ENCODE assay signal across 8 mouse cellular contexts in genomic region chr10:115312194-115312593, GRCm38 (mm10). TPM values are rescaled to one million over a fixed set of nuclear protein-coding genes. Genes with fewer than 3 reads are reported as not detected.
DNase-seq lines count a peak whose midpoint lies in the region; ATAC-seq and TF ChIP-seq lines count a peak whose summit lies in the region.

No protein-coding gene starts in this region.

- no peaks in the 10 kb centered on the region for H3K27me3 ChIP-seq in heart, embryonic 14.5 days (ENCODE audit: control insufficient read depth, insufficient read depth, low read length)
- no peaks in the 10 kb centered on the region for H3K27me3 ChIP-seq in heart, embryonic 11.5 days (ENCODE audit: control insufficient read depth, insufficient read depth, low read length)
- no peaks in the 10 kb centered on the region for H3K27me3 ChIP-seq in liver, embryonic 13.5 days
- no peaks in the 10 kb centered on the region for H3K27me3 ChIP-seq in liver, embryonic 12.5 days (replicated peaks)
- H3K27me3 ChIP-seq in G1E (ENCODE audit: insufficient read depth, low read length) = no peaks in the 10 kb centered on the region
- H3K27me3 ChIP-seq in intestine, postnatal 0 days (replicated peaks; ENCODE audit: control insufficient read depth, insufficient read depth, low read length) = no peaks in the 10 kb centered on the region
- no peaks in the 10 kb centered on the region for H3K27me3 ChIP-seq in stomach, postnatal 0 days (ENCODE audit: control insufficient read depth, insufficient read depth, low read length)

- no peak for TF ChIP-seq EP300 in stomach, postnatal 0 days (optimal IDR thresholded peaks at IDR 0.05)

- H3K9ac ChIP-seq in heart, embryonic 14.5 days (ENCODE audit: low read length) = peak overlapping the region; percentile 99
- H3K9ac ChIP-seq in heart, embryonic 11.5 days (ENCODE audit: low read depth, low read length) = no peak overlapping the region
- H3K9ac ChIP-seq in liver, embryonic 13.5 days = no peak overlapping the region
- no peak overlapping the region for H3K9ac ChIP-seq in liver, embryonic 12.5 days
- no peak overlapping the region for H3K9ac ChIP-seq in intestine, postnatal 0 days (ENCODE audit: low read depth, low read length)
- H3K9ac ChIP-seq in stomach, postnatal 0 days (ENCODE audit: low read length) = no peak overlapping the region

- intact Hi-C loops in left cerebral cortex, postnatal 25 days (cut with DNase I) = no loop called here

- DNase-seq in liver, embryonic 13.5 days = no peak
- DNase-seq in G1E (ENCODE audit: low spot score) = peak; percentile 41
- DNase-seq in left cerebral cortex, postnatal 25 days (ENCODE audit: low spot score in 2 of 2) = no peak
- no peak for DNase-seq in stomach, postnatal 0 days (ENCODE audit: low spot score)

- H3K4me1 ChIP-seq in heart, embryonic 14.5 days (ENCODE audit: control insufficient read depth in 2 of 2, insufficient read depth in 2 of 2, low read length in 2 of 2) = peaks cover 26 to 59% of the 10 kb centered on the region in 2 experiments
- peaks cover 32% of the 10 kb centered on the region for H3K4me1 ChIP-seq in heart, embryonic 11.5 days (ENCODE audit: control insufficient read depth, insufficient read depth, low read length)
- peaks cover 49% of the 10 kb centered on the region for H3K4me1 ChIP-seq in liver, embryonic 13.5 days (replicated peaks)
- H3K4me1 ChIP-seq in liver, embryonic 12.5 days = peaks cover 52% of the 10 kb centered on the region
- H3K4me1 ChIP-seq in G1E (ENCODE audit: insufficient read depth, low read depth, low read length) = peaks cover 53% of the 10 kb centered on the region
- H3K4me1 ChIP-seq in intestine, postnatal 0 days (replicated peaks; ENCODE audit: control insufficient read depth, insufficient read depth, low read length) = 0 out of 2 replicates have a peak, but pooled peaks cover 12% of the 10 kb centered on the region
- H3K4me1 ChIP-seq in stomach, postnatal 0 days (replicated peaks; ENCODE audit: control insufficient read depth, insufficient read depth) = 0 out of 2 replicates have a peak, but pooled peaks cover 3% of the 10 kb centered on the region

- no peaks in the 10 kb centered on the region for H3K9me3 ChIP-seq in heart, embryonic 14.5 days (ENCODE audit: control insufficient read depth, low read length)
- no peaks in the 10 kb centered on the region for H3K9me3 ChIP-seq in heart, embryonic 11.5 days (replicated peaks; ENCODE audit: control insufficient read depth, low read length)
- no peaks in the 10 kb centered on the region for H3K9me3 ChIP-seq in liver, embryonic 13.5 days (replicated peaks)
- H3K9me3 ChIP-seq in liver, embryonic 12.5 days (replicated peaks) = no peaks in the 10 kb centered on the region
- H3K9me3 ChIP-seq in G1E (replicated peaks) = no peaks in the 10 kb centered on the region
- H3K9me3 ChIP-seq in intestine, postnatal 0 days (ENCODE audit: control insufficient read depth) = no peaks in the 10 kb centered on the region
- H3K9me3 ChIP-seq in stomach, postnatal 0 days (ENCODE audit: control insufficient read depth, low read length) = no peaks in the 10 kb centered on the region

- ATAC-seq in heart, embryonic 14.5 days (ENCODE audit: insufficient number of reproducible peaks, insufficient read depth, low FRiP score, low read depth) = no peak
- ATAC-seq in heart, embryonic 11.5 days (replicated peaks; ENCODE audit: insufficient number of reproducible peaks, low FRiP score, low TSS enrichment) = no peak
- ATAC-seq in liver, embryonic 13.5 days (ENCODE audit: low read depth) = no peak
- no peak for ATAC-seq in liver, embryonic 12.5 days
- ATAC-seq in G1E (ENCODE audit: extremely low read depth, insufficient number of reproducible peaks, low FRiP score, poor library complexity, severe bottlenecking) = no peak
- ATAC-seq in intestine, postnatal 0 days = no peak
- no peak for ATAC-seq in stomach, postnatal 0 days (ENCODE audit: low FRiP score, low TSS enrichment)

- H3K4me3 ChIP-seq in heart, embryonic 14.5 days (ENCODE audit: control insufficient read depth in 1 of 2, insufficient read depth in 1 of 2, low read depth in 1 of 2, low read length in 2 of 2) = peak overlapping the region in 1 of 2 experiments; percentile 9; a peak in 1 of 4 replicates
- no peak overlapping the region for H3K4me3 ChIP-seq in heart, embryonic 11.5 days (ENCODE audit: low read depth, low read length)
- no peak overlapping the region for H3K4me3 ChIP-seq in liver, embryonic 13.5 days (replicated peaks)
- no peak overlapping the region for H3K4me3 ChIP-seq in liver, embryonic 12.5 days
- no peak overlapping the region for H3K4me3 ChIP-seq in G1E (ENCODE audit: low read depth, low read length)
- no peak overlapping the region for H3K4me3 ChIP-seq in intestine, postnatal 0 days (ENCODE audit: low read depth, low read length)
- H3K4me3 ChIP-seq in stomach, postnatal 0 days (ENCODE audit: low read depth, low read length) = no peak overlapping the region

- TF ChIP-seq CTCF in G1E (IDR thresholded peaks at IDR 0.05; ENCODE audit: low read depth, low read length) = no peak
- TF ChIP-seq CTCF in intestine, postnatal 0 days (IDR thresholded peaks at IDR 0.05; ENCODE audit: low read depth) = no peak
- TF ChIP-seq CTCF in stomach, postnatal 0 days (IDR thresholded peaks at IDR 0.05; ENCODE audit: low read depth) = no peak

- H3K4me2 ChIP-seq in heart, embryonic 14.5 days (ENCODE audit: low read length) = peak overlapping the region; percentile 88
- no peak overlapping the region for H3K4me2 ChIP-seq in heart, embryonic 11.5 days
- peak overlapping the region; percentile 15 for H3K4me2 ChIP-seq in liver, embryonic 13.5 days
- H3K4me2 ChIP-seq in liver, embryonic 12.5 days = no peak overlapping the region
- 0 out of 2 replicates have a peak overlapping the region, but pooled peaks have one; percentile 9 for H3K4me2 ChIP-seq in intestine, postnatal 0 days (replicated peaks; ENCODE audit: low read depth)
- H3K4me2 ChIP-seq in stomach, postnatal 0 days (replicated peaks; ENCODE audit: low read depth) = no peak overlapping the region

- H3K36me3 ChIP-seq in heart, embryonic 14.5 days (ENCODE audit: control insufficient read depth, insufficient read depth, low read length) = no peaks in the 10 kb centered on the region
- no peaks in the 10 kb centered on the region for H3K36me3 ChIP-seq in heart, embryonic 11.5 days (ENCODE audit: control insufficient read depth, insufficient read depth, low read length)
- H3K36me3 ChIP-seq in liver, embryonic 13.5 days = 0 out of 2 replicates have a peak, but pooled peaks cover 9% of the 10 kb centered on the region
- H3K36me3 ChIP-seq in liver, embryonic 12.5 days = no peaks in the 10 kb centered on the region
- H3K36me3 ChIP-seq in G1E (replicated peaks) = peaks cover 59% of the 10 kb centered on the region
- no peaks in the 10 kb centered on the region for H3K36me3 ChIP-seq in intestine, postnatal 0 days (ENCODE audit: control insufficient read depth, insufficient read depth)
- no peaks in the 10 kb centered on the region for H3K36me3 ChIP-seq in stomach, postnatal 0 days (ENCODE audit: control insufficient read depth, insufficient read depth, low read length)

- 78% methylated on average over 5 of the region's 5 CpGs for WGBS in heart, embryonic 14.5 days
- 83% methylated on average over 5 of the region's 5 CpGs for WGBS in heart, embryonic 11.5 days (ENCODE audit: insufficient replicate concordance)
- WGBS in liver, embryonic 13.5 days (ENCODE audit: insufficient replicate concordance) = 42% methylated on average over 5 of the region's 5 CpGs
- WGBS in liver, embryonic 12.5 days (ENCODE audit: insufficient replicate concordance) = 56% methylated on average over 5 of the region's 5 CpGs
- 81% methylated on average over 5 of the region's 5 CpGs for WGBS in intestine, postnatal 0 days
- 81% methylated on average over 5 of the region's 5 CpGs for WGBS in stomach, postnatal 0 days

- peak overlapping the region; percentile 42 to 65; a peak in 3 of 4 replicates for H3K27ac ChIP-seq in heart, embryonic 14.5 days (replicated peaks in 1 of 2; ENCODE audit: control insufficient read depth in 1 of 2, insufficient read depth in 1 of 2, low read depth in 2 of 2, low read length in 2 of 2)
- no peak overlapping the region for H3K27ac ChIP-seq in heart, embryonic 11.5 days (ENCODE audit: low read depth, low read length)
- no peak overlapping the region; the same call in 1 of the 2 replicates for H3K27ac ChIP-seq in liver, embryonic 13.5 days
- H3K27ac ChIP-seq in liver, embryonic 12.5 days = no peak overlapping the region
- H3K27ac ChIP-seq in intestine, postnatal 0 days (ENCODE audit: low read depth, low read length) = no peak overlapping the region
- no peak overlapping the region for H3K27ac ChIP-seq in stomach, postnatal 0 days (replicated peaks)

RNA-seq across cellular contexts. Expression of gene Rab21, which starts 3.2 kb away (rescaled TPM):
- 18.6 and 22.0 TPM in 2 replicates for polyA plus RNA-seq in heart, embryonic 14.5 days (2014; fragmentation: Nextera tagmentation; extraction: Ambion mirVana)
- polyA plus RNA-seq in heart, embryonic 11.5 days (2014; fragmentation: Nextera tagmentation; extraction: Ambion mirVana) = 10.1 and 10.3 TPM in 2 replicates
- polyA plus RNA-seq in liver, embryonic 13.5 days (2015; fragmentation: Nextera tagmentation; extraction: Ambion mirVana) = 2.4 and 2.7 TPM in 2 replicates
- 4.8 and 6.1 TPM in 2 replicates for polyA plus RNA-seq in liver, embryonic 12.5 days (2016; fragmentation: Nextera tagmentation; extraction: Ambion mirVana)
- total RNA-seq in G1E (2014; fragmentation: Nextera tagmentation) (71.5 and 96.7 TPM in 2 replicates), G1E (2017) (36.7 and 43.1 TPM in 2 replicates)
- 23.5 and 36.5 TPM in 2 replicates for polyA plus RNA-seq in G1E (2012)
- polyA plus RNA-seq in intestine, postnatal 0 days (2015; fragmentation: Nextera tagmentation; extraction: Ambion mirVana) = 14.7 and 15.9 TPM in 2 replicates
- total RNA-seq in left cerebral cortex, postnatal 25 days (2021) = 10 to 100 TPM; 52.5 to 53.3 TPM
- polyA plus RNA-seq in stomach, postnatal 0 days (2015; fragmentation: Nextera tagmentation; extraction: Ambion mirVana) = 8.0 and 17.0 TPM in 2 replicates

RNA-seq across cellular contexts. Expression of gene Tmem19, which starts 50.1 kb away (rescaled TPM):
- 24.3 and 30.1 TPM in 2 replicates for polyA plus RNA-seq in heart, embryonic 14.5 days (2014; fragmentation: Nextera tagmentation; extraction: Ambion mirVana)
- polyA plus RNA-seq in heart, embryonic 11.5 days (2014; fragmentation: Nextera tagmentation; extraction: Ambion mirVana) = 21.3 and 22.3 TPM in 2 replicates
- polyA plus RNA-seq in liver, embryonic 13.5 days (2015; fragmentation: Nextera tagmentation; extraction: Ambion mirVana) = 10.2 and 13.4 TPM in 2 replicates
- 15.0 and 16.7 TPM in 2 replicates for polyA plus RNA-seq in liver, embryonic 12.5 days (2016; fragmentation: Nextera tagmentation; extraction: Ambion mirVana)
- 10.5 and 11.6 TPM in 2 replicates for total RNA-seq in G1E (2014; fragmentation: Nextera tagmentation)
- total RNA-seq in G1E (2017) = 16.2 and 17.9 TPM in 2 replicates
- 1.9 and 2.9 TPM in 2 replicates for polyA plus RNA-seq in G1E (2012)
- polyA plus RNA-seq in intestine, postnatal 0 days (2015; fragmentation: Nextera tagmentation; extraction: Ambion mirVana) = 47.4 and 50.7 TPM in 2 replicates
- 10 to 100 TPM; 41.0 to 46.0 TPM for total RNA-seq in left cerebral cortex, postnatal 25 days (2021)
- 26.3 and 29.5 TPM in 2 replicates for polyA plus RNA-seq in stomach, postnatal 0 days (2015; fragmentation: Nextera tagmentation; extraction: Ambion mirVana)

Comparison
In these comparisons a context has a peak if more than half of its experiments do, and no peak if none do; other contexts are left out.
1. H3K27ac ChIP-seq: peak in heart, embryonic 14.5 days (2 of 2); none in heart, embryonic 11.5 days (single experiment), liver, embryonic 13.5 days (single experiment), liver, embryonic 12.5 days (single experiment), intestine, postnatal 0 days (single experiment) and stomach, postnatal 0 days (single experiment).
2. H3K4me2 ChIP-seq: peak in heart, embryonic 14.5 days (single experiment), liver, embryonic 13.5 days (single experiment) and intestine, postnatal 0 days (single experiment); none in heart, embryonic 11.5 days (single experiment), liver, embryonic 12.5 days (single experiment) and stomach, postnatal 0 days (single experiment).